Mouse (Mus musculus): ENCODE measurements at regions not wholly inside any gene's neighbourhood (a gene's known extent, or its start where the extent isn't known, plus 50 kb on each side); places are given as distances from the start of the nearest gene placed in this dataset.

- no peak for TF ChIP-seq GATA1 (IDR thresholded peaks at IDR 0.05; ENCODE audit: low read length)
These were observed 663.4 kb downstream of the Pdcd6ip start for GRCm38 (mm10) chr9:113044556-113045178.

GRCm38 (mm10) chr9:113040885-113041284, 667.2 kb downstream of the Pdcd6ip start:
- TF ChIP-seq GATA1 (IDR thresholded peaks at IDR 0.05; ENCODE audit: low read length) = no peak

GRCm38 (mm10) chr9:113033996-113034395, 674.1 kb downstream of the Pdcd6ip start:
- no peak for TF ChIP-seq GATA1 (IDR thresholded peaks at IDR 0.05; ENCODE audit: low read length)

- TF ChIP-seq GATA1 (IDR thresholded peaks at IDR 0.05; ENCODE audit: low read length) = no peak
These were observed 679.0 kb downstream of the Pdcd6ip start for GRCm38 (mm10) chr9:113029091-113029490.

GRCm38 (mm10) chr9:113026904-113027193, 681.2 kb downstream of the Pdcd6ip start:
- no peak for TF ChIP-seq GATA1 (IDR thresholded peaks at IDR 0.05; ENCODE audit: low read length)

- TF ChIP-seq GATA1 (IDR thresholded peaks at IDR 0.05; ENCODE audit: low read length) = no peak
These were observed 681.8 kb downstream of the Pdcd6ip start for GRCm38 (mm10) chr9:113026096-113026903.

- TF ChIP-seq GATA1 (IDR thresholded peaks at IDR 0.05; ENCODE audit: low read length) = no peak
These were observed 686.0 kb downstream of the Pdcd6ip start for GRCm38 (mm10) chr9:113021866-113022645.

- no peak for TF ChIP-seq GATA1 (IDR thresholded peaks at IDR 0.05; ENCODE audit: low read length)
These were observed 688.5 kb downstream of the Pdcd6ip start for GRCm38 (mm10) chr9:113019576-113019975.

GRCm38 (mm10) chr9:113008106-113008505, 700.0 kb downstream of the Pdcd6ip start:
- no peak for TF ChIP-seq GATA1 (IDR thresholded peaks at IDR 0.05; ENCODE audit: low read length)

- peak; percentile 44 for TF ChIP-seq GATA1 (IDR thresholded peaks at IDR 0.05; ENCODE audit: low read length)
These were observed 711.9 kb downstream of the Pdcd6ip start for GRCm38 (mm10) chr9:112996204-112996603.

- TF ChIP-seq GATA1 (IDR thresholded peaks at IDR 0.05; ENCODE audit: low read length) = no peak
These were observed 713.3 kb downstream of the Pdcd6ip start for GRCm38 (mm10) chr9:112994774-112995173.

- TF ChIP-seq GATA1 (IDR thresholded peaks at IDR 0.05; ENCODE audit: low read length) = peak; percentile 56
These were observed 714.4 kb downstream of the Pdcd6ip start for GRCm38 (mm10) chr9:112993627-112994026.

GRCm38 (mm10) chr9:112992937-112993336, 715.1 kb downstream of the Pdcd6ip start:
- no peak for TF ChIP-seq GATA1 (IDR thresholded peaks at IDR 0.05; ENCODE audit: low read length)

- no peak for TF ChIP-seq GATA1 (IDR thresholded peaks at IDR 0.05; ENCODE audit: low read length)
These were observed 724.7 kb downstream of the Pdcd6ip start for GRCm38 (mm10) chr9:112983353-112983752.

GRCm38 (mm10) chr9:112951567-112951966, 715.8 kb upstream of the Arpp21 start:
- no peak for TF ChIP-seq GATA1 (IDR thresholded peaks at IDR 0.05; ENCODE audit: low read length)

GRCm38 (mm10) chr9:112950056-112950455, 714.3 kb upstream of the Arpp21 start:
- TF ChIP-seq GATA1 (IDR thresholded peaks at IDR 0.05; ENCODE audit: low read length) = no peak

Data from G1E-ER4 (cell line).